27 mouse cellular contexts compared by ENCODE assay signal in genomic region chr13:41257851-41258250, GRCm38 (mm10). TPM values are rescaled to one million over a fixed set of nuclear protein-coding genes. Genes with fewer than 3 reads are reported as not detected.
"Had no signal": no experiment of that assay in that cellular context is flagged by ENCODE, and none has a peak within 500 bp of the region (broad histone marks: within the 10 kb centered on the region; RNA-seq: fewer than 3 reads in every experiment).

No protein-coding gene starts in this region.

- DNase-seq: gastrocnemius, postnatal 14 days; gastrocnemius, postnatal 36 days; heart, adult 18-20 months; heart, postnatal 10 days; kidney, adult 11 months; kidney, adult 2 months; kidney, adult 9 months; kidney, postnatal 14 days; kidney, postnatal 36 days; layer of hippocampus, adult 9-11 months; layer of hippocampus, postnatal 36 days; left cerebral cortex, postnatal 4 days had no signal

- ATAC-seq: hindbrain, postnatal 0 days; intestine, embryonic 16.5 days; liver, embryonic 12.5 days had no signal

RNA-seq across cellular contexts. Expression of gene Gm17364, which starts 15.9 kb away (rescaled TPM):
- total RNA-seq: gastrocnemius, adult 18-20 months; gastrocnemius, postnatal 14 days; gastrocnemius, postnatal 36 days; heart, adult 18-20 months; heart, adult 8-10 months; heart, postnatal 10 days; heart, postnatal 25 days; hematopoietic stem cell, adult 5-6 weeks; hindbrain, postnatal 0 days; layer of hippocampus, adult 18-20 months; layer of hippocampus, adult 8-10 months; layer of hippocampus, postnatal 14 days; layer of hippocampus, postnatal 36 days; left cerebral cortex, adult 18-20 months; left cerebral cortex, adult 8-10 months; left cerebral cortex, postnatal 10 days; left cerebral cortex, postnatal 25 days; left cerebral cortex, postnatal 4 days; liver, adult 2 months had no signal
